Mouse (Mus musculus) MN1 (cell line): ENCODE results near the gene Timm22.

ENCODE experiments used
- DNase-seq: peaks from one replicate; pipeline ENCODE4 v3.0.0-alpha.2; 2016; ENCODE audit warnings: low spot score

Gene Timm22

GRCm38 (mm10) chr11:76406702-76407583 lies at the start of gene Timm22:
TSS of gene Timm22 (plus strand) at chr11:76406952.
- peak; percentile 97 for DNase-seq

DNA sequence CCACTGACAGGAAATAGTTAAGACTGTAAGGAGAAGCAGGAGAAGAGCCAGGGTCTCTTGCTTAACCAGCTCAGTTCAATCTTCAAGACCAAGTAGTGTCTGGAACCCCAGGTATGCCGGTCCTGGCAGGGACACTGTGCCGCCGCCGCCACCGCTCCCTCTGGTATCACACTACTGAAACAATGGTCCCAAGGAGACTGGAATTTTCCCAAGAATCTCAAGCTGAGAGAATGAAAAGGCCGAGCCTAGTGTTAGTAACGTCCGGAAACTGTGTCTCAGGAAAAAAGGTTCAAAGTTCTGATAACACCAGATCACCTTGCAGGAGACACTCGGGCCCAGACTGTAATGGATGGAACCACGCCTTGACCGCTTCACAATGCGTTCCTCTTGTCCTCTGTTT lies 49.3 kb upstream of the Timm22 start:
- no peak for DNase-seq

GRCm38 (mm10) chr11:76358628-76359320 lies 48.0 kb upstream of the Timm22 start:
- no peak for DNase-seq

DNA sequence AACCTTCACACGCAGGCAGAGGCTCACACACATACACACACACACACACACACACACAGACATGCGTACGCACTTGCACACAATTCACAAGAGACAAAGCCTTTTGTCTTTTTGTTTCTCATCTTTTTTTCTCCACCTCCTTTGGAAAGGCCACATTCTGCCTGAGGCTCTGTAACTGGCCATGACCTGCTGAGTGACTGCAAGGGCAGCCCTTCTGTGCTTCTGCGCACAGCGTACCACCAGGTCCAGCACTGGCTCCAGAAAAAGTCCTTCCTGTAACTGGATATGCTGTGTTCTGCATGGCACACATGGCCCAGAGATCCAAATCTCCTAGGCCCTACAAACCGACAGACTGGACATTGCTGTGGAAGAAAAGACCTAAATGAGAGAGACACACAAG lies 46.5 kb upstream of the Timm22 start:
- DNase-seq = no peak

DNA sequence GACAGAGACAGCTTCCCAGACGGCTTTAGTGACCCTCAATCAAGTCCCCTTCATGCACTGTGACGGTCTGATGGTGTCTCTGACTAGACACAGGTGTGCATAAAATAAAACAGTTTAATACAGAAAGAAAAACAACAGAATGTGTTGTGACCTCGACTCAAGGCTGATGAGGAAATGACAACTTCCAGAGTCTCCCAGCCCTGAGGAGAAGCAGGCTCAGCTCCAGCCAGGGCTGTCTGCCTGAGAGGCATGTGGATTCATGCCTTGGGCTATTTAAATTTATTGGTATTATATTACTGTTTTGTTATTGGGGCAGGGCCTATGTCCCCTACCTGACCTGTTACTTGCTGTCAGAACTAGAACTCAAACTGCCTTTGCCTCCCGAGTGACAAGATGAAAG lies 45.3 kb upstream of the Timm22 start:
- no peak for DNase-seq

- no peak for DNase-seq
Measured at GRCm38 (mm10) chr11:76363178-76363577, 43.6 kb upstream of the Timm22 start.

DNA sequence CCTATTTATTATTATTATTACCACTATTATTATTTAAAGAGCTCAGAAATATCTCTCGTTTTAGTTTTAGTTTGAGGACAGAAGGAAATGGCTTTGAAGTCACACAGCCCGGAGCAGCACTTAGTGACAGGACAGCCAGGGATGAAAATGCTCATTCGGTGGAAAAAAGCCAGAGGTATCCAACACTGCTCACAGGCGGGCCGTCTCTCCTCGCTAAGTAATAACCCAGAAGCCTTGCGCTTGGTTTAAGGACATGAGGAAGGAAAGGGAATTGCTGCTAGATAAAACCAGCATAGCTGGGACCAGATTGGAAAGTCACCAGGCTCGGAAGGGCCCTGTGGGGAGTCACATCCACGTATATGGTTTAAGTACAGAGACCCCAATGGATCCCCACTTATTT lies 43.1 kb upstream of the Timm22 start:
- DNase-seq = no peak

GRCm38 (mm10) chr11:76364038-76364437 lies 42.7 kb upstream of the Timm22 start:
- DNase-seq = no peak

DNA sequence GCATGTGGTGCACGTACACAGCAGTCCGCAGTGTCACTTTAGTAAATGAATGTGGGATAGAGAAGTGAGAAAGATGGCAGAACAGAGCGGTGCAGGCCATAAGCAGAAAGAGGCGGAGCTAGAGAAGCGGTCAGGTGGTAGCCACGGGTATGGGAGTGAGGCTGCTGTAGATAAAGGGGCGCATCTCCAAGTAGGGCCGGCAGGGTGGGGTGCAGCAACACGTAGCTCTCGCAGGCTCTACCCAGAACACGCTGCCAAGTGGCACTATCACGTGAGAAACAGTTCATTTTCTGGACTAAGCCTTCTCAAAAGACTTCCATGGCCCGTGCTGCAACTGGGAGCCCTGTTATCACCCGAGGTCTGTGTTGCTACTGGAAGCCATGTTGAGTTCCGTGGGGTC lies 40.0 kb upstream of the Timm22 start:
- DNase-seq = no peak

- DNase-seq = no peak
Measured at GRCm38 (mm10) chr11:76370491-76370890, 36.3 kb upstream of the Timm22 start.

GRCm38 (mm10) chr11:76372120-76372519 lies 34.6 kb upstream of the Timm22 start:
- no peak for DNase-seq

- DNase-seq = no peak
Measured at GRCm38 (mm10) chr11:76372534-76372933, 34.2 kb upstream of the Timm22 start.

DNA sequence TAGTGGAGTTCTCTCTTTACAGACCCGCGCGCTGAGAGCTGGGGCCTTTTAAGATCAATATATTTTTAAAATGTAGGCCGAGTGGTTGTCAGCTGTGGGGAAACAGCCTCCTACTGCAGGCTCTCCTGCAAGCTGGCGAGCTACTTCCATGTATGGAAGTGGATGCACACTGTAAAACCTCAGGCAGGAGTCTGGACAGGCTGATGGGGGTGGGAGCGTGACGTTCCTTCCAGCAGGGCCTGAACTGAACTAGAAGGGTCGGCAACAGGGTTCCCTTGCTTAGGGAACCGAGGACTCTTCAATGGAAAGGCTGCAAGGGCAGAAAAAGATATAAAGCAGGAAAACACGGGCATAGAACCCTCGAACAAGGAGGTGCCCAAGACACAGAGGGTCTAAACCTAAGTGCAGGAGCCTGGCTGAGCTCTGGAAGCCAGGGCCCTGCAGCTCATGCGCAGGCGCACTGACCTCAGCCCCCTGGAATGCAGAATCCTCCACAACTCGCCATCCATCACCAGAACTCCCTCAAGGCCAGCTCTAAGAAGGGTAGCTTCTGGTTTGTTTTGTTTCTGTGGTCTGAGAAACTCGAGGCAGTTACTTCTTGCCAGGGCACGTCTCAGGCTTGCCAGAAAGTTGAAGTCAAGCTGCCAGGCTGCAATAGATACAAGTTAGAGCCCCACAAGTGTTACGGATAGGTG lies 32.1 kb upstream of the Timm22 start:
- DNase-seq = no peak

DNA sequence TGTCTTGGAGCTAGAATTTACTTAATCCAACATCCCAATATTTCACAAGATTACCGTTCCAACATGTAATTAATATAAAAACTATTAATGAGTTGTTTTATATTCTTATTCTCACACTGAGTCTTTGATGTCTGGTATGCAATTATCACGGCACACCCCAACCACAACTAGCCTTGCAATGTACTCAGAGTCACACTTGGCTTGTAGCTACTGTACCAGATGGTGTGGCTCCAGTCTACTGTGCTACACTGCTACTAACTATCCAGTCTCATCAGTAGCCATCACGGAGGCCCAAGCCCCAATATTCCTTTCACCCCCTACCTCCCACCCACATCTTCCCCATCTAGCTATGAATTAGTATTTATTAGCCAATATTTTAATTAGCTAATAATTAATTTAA lies 30.3 kb upstream of the Timm22 start:
- no peak for DNase-seq

- DNase-seq = no peak
Measured at GRCm38 (mm10) chr11:76379921-76380544, 26.7 kb upstream of the Timm22 start.

DNA sequence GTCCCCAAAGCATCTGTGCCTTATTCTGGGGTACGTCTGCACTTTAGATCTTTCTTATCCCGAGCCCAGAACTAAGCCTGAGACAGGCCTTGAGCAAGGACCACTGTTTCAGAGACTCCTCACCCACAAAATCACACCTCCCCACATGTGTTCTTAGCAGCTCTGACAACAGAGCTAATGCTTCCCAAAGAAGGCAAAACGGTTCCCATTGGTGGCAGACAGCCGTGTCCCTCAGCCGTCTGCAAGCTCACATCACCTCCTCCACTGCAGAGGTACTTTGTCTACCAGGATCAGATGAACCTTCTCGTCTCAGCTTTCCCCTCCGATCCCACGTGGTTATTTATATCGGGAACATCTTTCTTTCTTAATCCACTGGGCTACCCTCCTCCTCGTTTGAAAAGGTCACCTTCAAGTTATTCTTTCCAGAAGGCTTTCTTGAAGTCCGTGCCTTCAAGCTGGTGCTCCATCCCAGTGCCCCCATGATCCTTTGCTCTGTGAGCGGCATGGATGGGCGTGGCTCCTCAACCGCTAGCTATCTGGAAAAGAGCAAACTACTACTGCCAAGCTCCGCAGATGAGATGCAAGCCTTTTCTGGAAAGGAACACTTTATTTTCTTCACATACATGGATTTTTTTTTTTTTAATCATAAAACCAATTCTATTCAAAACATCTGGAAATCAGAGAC lies 25.4 kb upstream of the Timm22 start:
- DNase-seq = no peak

- DNase-seq = no peak
Measured at GRCm38 (mm10) chr11:76382711-76383324, 23.9 kb upstream of the Timm22 start.

GRCm38 (mm10) chr11:76384307-76384706 lies 22.4 kb upstream of the Timm22 start:
- DNase-seq = no peak

DNA sequence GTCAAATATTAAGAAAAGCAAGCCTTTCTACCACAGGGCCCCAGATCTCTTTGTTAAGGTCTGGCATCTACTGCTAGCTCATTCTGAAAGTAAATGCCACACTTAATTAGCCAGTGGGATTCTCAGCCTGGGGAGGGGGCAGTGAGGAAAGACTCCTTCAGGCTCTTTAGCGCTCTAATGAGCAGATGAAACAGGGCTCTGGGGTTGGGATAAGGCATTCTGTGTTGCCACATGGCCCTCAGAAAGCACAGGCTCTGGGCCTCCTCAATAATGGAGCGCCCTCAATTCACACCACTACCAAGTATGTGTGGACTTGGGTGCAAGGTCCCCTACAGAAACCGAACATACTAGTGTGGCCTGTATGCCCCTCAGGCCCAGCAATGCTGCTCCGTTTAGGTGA lies 21.7 kb upstream of the Timm22 start:
- peak; percentile 22 for DNase-seq

- no peak for DNase-seq
Measured at GRCm38 (mm10) chr11:76385746-76386145, 21.0 kb upstream of the Timm22 start.

GRCm38 (mm10) chr11:76387097-76387496 lies 19.7 kb upstream of the Timm22 start:
- DNase-seq = no peak
